ENCODE assay signal across 28 mouse cellular contexts in genomic region chr5:50303859-50304480, GRCm38 (mm10).
"Had no signal": no experiment of that assay in that cellular context is flagged by ENCODE, and none has a peak within 500 bp of the region (broad histone marks: within the 10 kb centered on the region; RNA-seq: fewer than 3 reads in every experiment).

No protein-coding gene starts in this region.

- H3K4me3 ChIP-seq: embryonic facial prominence, embryonic 10.5 days; embryonic facial prominence, embryonic 12.5 days; embryonic facial prominence, embryonic 13.5 days; embryonic facial prominence, embryonic 15.5 days; erythroblast, embryonic 14.5 days; forebrain, embryonic 10.5 days; forebrain, embryonic 12.5 days; forebrain, embryonic 13.5 days; forebrain, embryonic 15.5 days; gastrocnemius, adult 2 months had no signal

- H3K27me3 ChIP-seq: embryonic facial prominence, embryonic 12.5 days; embryonic facial prominence, embryonic 13.5 days; embryonic facial prominence, embryonic 15.5 days; forebrain, embryonic 12.5 days; forebrain, embryonic 13.5 days; forebrain, embryonic 15.5 days had no signal

- H3K27ac ChIP-seq: embryonic facial prominence, embryonic 10.5 days; embryonic facial prominence, embryonic 12.5 days; embryonic facial prominence, embryonic 13.5 days; embryonic facial prominence, embryonic 15.5 days; forebrain, embryonic 10.5 days; forebrain, embryonic 12.5 days; forebrain, embryonic 13.5 days; forebrain, embryonic 15.5 days; gastrocnemius, adult 2 months had no signal

- H3K9ac ChIP-seq: embryonic facial prominence, embryonic 12.5 days; embryonic facial prominence, embryonic 13.5 days; embryonic facial prominence, embryonic 15.5 days; forebrain, embryonic 12.5 days; forebrain, embryonic 13.5 days; forebrain, embryonic 15.5 days; forebrain, postnatal 0 days had no signal

- H3K36me3 ChIP-seq: embryonic facial prominence, embryonic 10.5 days; embryonic facial prominence, embryonic 12.5 days; embryonic facial prominence, embryonic 13.5 days; embryonic facial prominence, embryonic 15.5 days; forebrain, embryonic 10.5 days; forebrain, embryonic 12.5 days; forebrain, embryonic 15.5 days had no signal

- DNase-seq: cerebellum, adult 2 months; cerebellum, adult 8-10 months; cerebellum, adult 9-10 months; cerebellum, adult 9-11 months; cerebellum, postnatal 10 days; cerebellum, postnatal 14 days; cerebellum, postnatal 25 days; cerebellum, postnatal 36 days; embryo, embryonic 11 days; forebrain, postnatal 0 days; gastrocnemius, adult 2 months; gastrocnemius, postnatal 10 days; gastrocnemius, postnatal 14 days; gastrocnemius, postnatal 25 days; gastrocnemius, postnatal 36 days; heart, adult 11 months; heart, adult 18-20 months had no signal

- H3K4me1 ChIP-seq: embryonic facial prominence, embryonic 10.5 days; embryonic facial prominence, embryonic 12.5 days; embryonic facial prominence, embryonic 13.5 days; embryonic facial prominence, embryonic 15.5 days; forebrain, embryonic 10.5 days; forebrain, embryonic 12.5 days; forebrain, embryonic 13.5 days; forebrain, embryonic 15.5 days had no signal

- H3K9me3 ChIP-seq: embryonic facial prominence, embryonic 10.5 days; embryonic facial prominence, embryonic 12.5 days; embryonic facial prominence, embryonic 13.5 days; embryonic facial prominence, embryonic 15.5 days; forebrain, embryonic 10.5 days; forebrain, embryonic 12.5 days; forebrain, embryonic 13.5 days; forebrain, embryonic 15.5 days had no signal

- ATAC-seq: forebrain, embryonic 13.5 days; forebrain, embryonic 14.5 days; forebrain, embryonic 15.5 days; forebrain, embryonic 16.5 days; forebrain, postnatal 0 days had no signal

- H3K4me2 ChIP-seq: embryonic facial prominence, embryonic 12.5 days; embryonic facial prominence, embryonic 13.5 days; embryonic facial prominence, embryonic 15.5 days; forebrain, embryonic 12.5 days; forebrain, embryonic 13.5 days; forebrain, embryonic 15.5 days had no signal
